Mouse (Mus musculus): ENCODE measurements around the gene Bcorl1. TPM values are rescaled to one million over a fixed set of nuclear protein-coding genes. Genes with fewer than 3 reads are reported as not detected.

Gene Bcorl1
- polyA plus RNA-seq, 2 experiments, result 2.1 to 3.5 TPM

DNA sequence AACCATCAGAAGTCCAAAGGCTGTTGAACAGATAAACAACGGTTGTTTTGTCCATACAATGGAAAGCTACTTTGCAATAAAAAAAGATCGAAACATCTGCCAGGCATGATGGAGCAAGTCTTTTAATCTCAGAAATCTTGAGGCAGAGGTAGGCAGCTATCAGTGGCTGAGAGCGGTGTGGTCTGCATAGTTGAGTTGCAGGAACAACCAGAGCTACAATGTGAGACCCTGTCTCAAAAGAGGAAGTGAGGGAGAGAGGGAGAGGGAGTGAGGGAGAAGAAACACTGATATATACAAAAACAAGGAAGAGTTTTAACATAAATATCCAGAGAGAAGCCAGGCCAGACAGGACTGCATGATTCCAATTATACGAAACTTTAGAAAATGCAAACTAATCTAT, 103.5 kb downstream of the Bcorl1 start:
- Histone ChIP-seq H3K27me3 (ENCODE audit: control insufficient read depth, insufficient read depth, low read length) (no peaks in the 10 kb centered on the region), H3K27ac (no peak overlapping the region), H3K9ac (replicated peaks) (no peak overlapping the region), H3K36me3 (replicated peaks; ENCODE audit: control insufficient read depth, insufficient read depth, low read depth) (no peaks in the 10 kb centered on the region), H3K9me3 (ENCODE audit: control insufficient read depth, low read length) (no peaks in the 10 kb centered on the region), H3K4me3 (ENCODE audit: insufficient read depth in 1 of 2, low read depth in 2 of 2, low read length in 2 of 2) (no peak overlapping the region), H3K4me1 (replicated peaks; ENCODE audit: control insufficient read depth in 2 of 2, insufficient read depth in 2 of 2, low read length in 1 of 2) (peaks cover 0 to 4% of the 10 kb centered on the region in 2 experiments; a peak in 1 of 4 replicates), H3K4me2 (ENCODE audit: low read depth) (no peak overlapping the region)
- DNase-seq (ENCODE audit: low read depth in 3 of 3, low spot score in 3 of 3) (no peak), ATAC-seq (ENCODE audit: insufficient read depth) (no peak)
- no peak for TF ChIP-seq CTCF (IDR thresholded peaks at IDR 0.05; ENCODE audit: low read depth)
- TF ChIP-seq EP300 (IDR thresholded peaks at IDR 0.05; ENCODE audit: low read depth), result no peak
- 40% methylated on average over 4 of the region's 4 CpGs for WGBS (ENCODE audit: insufficient replicate concordance)

- no peak for TF ChIP-seq CTCF (IDR thresholded peaks at IDR 0.05; ENCODE audit: low read depth)
- TF ChIP-seq EP300 (IDR thresholded peaks at IDR 0.05; ENCODE audit: low read depth), result no peak
- no peak overlapping the region for H3K4me2 ChIP-seq (ENCODE audit: low read depth)
- H3K36me3 ChIP-seq (replicated peaks; ENCODE audit: control insufficient read depth, insufficient read depth, low read depth), result no peaks in the 10 kb centered on the region
- no peak for ATAC-seq (ENCODE audit: insufficient read depth)
- no peak overlapping the region for H3K4me3 ChIP-seq (ENCODE audit: insufficient read depth in 1 of 2, low read depth in 2 of 2, low read length in 2 of 2)
- DNase-seq (ENCODE audit: low read depth in 3 of 3, low spot score in 3 of 3), result no peak
- peaks cover 0 to 9% of the 10 kb centered on the region in 2 experiments; a peak in 2 of 4 replicates for H3K4me1 ChIP-seq (replicated peaks; ENCODE audit: control insufficient read depth in 2 of 2, insufficient read depth in 2 of 2, low read length in 1 of 2)
- no peak overlapping the region for H3K27ac ChIP-seq
- 50% methylated on average over 10 of the region's 10 CpGs for WGBS (ENCODE audit: insufficient replicate concordance)
- H3K27me3 ChIP-seq (ENCODE audit: control insufficient read depth, insufficient read depth, low read length), result no peaks in the 10 kb centered on the region
- H3K9me3 ChIP-seq (ENCODE audit: control insufficient read depth, low read length), result no peaks in the 10 kb centered on the region
- H3K9ac ChIP-seq (replicated peaks), result no peak overlapping the region
Observed at GRCm38 (mm10) chrX:48449646-48450045, 108.5 kb downstream of the Bcorl1 start.

DNA sequence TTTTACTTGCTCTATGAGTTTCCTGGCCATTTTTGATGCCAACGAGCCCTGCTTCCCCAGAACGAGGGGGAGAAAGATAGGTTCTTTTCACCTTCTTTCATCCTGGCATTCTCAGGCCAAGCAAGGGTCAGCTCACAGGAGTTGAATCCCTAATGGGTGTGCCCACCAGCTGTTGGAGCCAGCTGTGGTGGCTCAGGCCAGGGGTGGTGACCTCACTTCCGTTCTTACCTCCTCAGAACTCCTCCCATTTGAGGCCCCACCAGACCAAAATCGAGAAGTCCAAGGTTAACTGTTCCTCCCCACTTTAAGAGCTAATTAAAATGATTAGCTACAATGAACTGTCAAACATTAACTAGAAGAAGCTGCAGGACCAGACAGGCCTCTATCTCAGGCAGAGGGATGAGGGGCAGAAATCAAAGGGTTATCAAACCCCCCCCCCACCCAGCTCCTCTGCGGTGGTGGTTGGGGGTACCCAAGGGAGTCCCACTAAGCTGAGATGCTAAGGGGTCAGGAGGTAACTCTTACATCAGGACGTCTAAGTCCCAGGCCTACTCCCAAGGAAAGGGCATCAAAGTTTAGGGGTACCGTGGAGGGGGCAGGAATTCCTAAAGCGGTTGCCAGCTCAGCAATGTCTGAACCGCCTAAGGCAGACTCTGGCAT, 111.2 kb downstream of the Bcorl1 start:
- H3K4me1 ChIP-seq (replicated peaks; ENCODE audit: control insufficient read depth in 2 of 2, insufficient read depth in 2 of 2, low read length in 1 of 2), result peaks cover 0 to 9% of the 10 kb centered on the region in 2 experiments; a peak in 3 of 4 replicates
- H3K9ac ChIP-seq (replicated peaks), result peak overlapping the region; percentile 61
- ATAC-seq (ENCODE audit: insufficient read depth) (no peak), DNase-seq (ENCODE audit: low read depth in 3 of 3, low spot score in 3 of 3) (peak in 1 of 3 experiments; percentile 34)
- no peak overlapping the region for H3K27ac ChIP-seq
- 13% methylated on average over 9 of the region's 9 CpGs for WGBS (ENCODE audit: insufficient replicate concordance)
- H3K4me3 ChIP-seq (ENCODE audit: insufficient read depth in 1 of 2, low read depth in 2 of 2, low read length in 2 of 2), result peak overlapping the region; percentile 63 to 67
- H3K4me2 ChIP-seq (ENCODE audit: low read depth), result peak overlapping the region; percentile 73
- TF ChIP-seq EP300 (IDR thresholded peaks at IDR 0.05; ENCODE audit: low read depth) (no peak), CTCF (IDR thresholded peaks at IDR 0.05; ENCODE audit: low read depth) (no peak)
- no peaks in the 10 kb centered on the region for H3K9me3 ChIP-seq (ENCODE audit: control insufficient read depth, low read length)
- H3K27me3 ChIP-seq (ENCODE audit: control insufficient read depth, insufficient read depth, low read length), result no peaks in the 10 kb centered on the region
- H3K36me3 ChIP-seq (replicated peaks; ENCODE audit: control insufficient read depth, insufficient read depth, low read depth), result no peaks in the 10 kb centered on the region

- ATAC-seq (ENCODE audit: insufficient read depth), result peak; percentile 30; the same call in 1 of the 2 replicates
- 14% methylated on average over 48 of the region's 71 CpGs for WGBS (ENCODE audit: insufficient replicate concordance)
- H3K4me2 ChIP-seq (ENCODE audit: low read depth), result peak overlapping the region; percentile 73
- TF ChIP-seq EP300 (IDR thresholded peaks at IDR 0.05; ENCODE audit: low read depth) (no peak), CTCF (IDR thresholded peaks at IDR 0.05; ENCODE audit: low read depth) (no peak)
- H3K4me3 ChIP-seq (ENCODE audit: insufficient read depth in 1 of 2, low read depth in 2 of 2, low read length in 2 of 2), result peak overlapping the region; percentile 63 to 67
- H3K27ac ChIP-seq, result no peak overlapping the region
- peak overlapping the region; percentile 61 for H3K9ac ChIP-seq (replicated peaks)
- H3K4me1 ChIP-seq (replicated peaks; ENCODE audit: control insufficient read depth in 2 of 2, insufficient read depth in 2 of 2, low read length in 1 of 2), result peaks cover 0 to 9% of the 10 kb centered on the region in 2 experiments; a peak in 3 of 4 replicates
- H3K36me3 ChIP-seq (replicated peaks; ENCODE audit: control insufficient read depth, insufficient read depth, low read depth), result no peaks in the 10 kb centered on the region
- DNase-seq (ENCODE audit: low read depth in 3 of 3, low spot score in 3 of 3), result no peak
- H3K27me3 ChIP-seq (ENCODE audit: control insufficient read depth, insufficient read depth, low read length), result no peaks in the 10 kb centered on the region
- H3K9me3 ChIP-seq (ENCODE audit: control insufficient read depth, low read length), result no peaks in the 10 kb centered on the region
Observed at GRCm38 (mm10) chrX:48452931-48453673, 111.9 kb downstream of the Bcorl1 start.

All from liver, embryonic 14.5 days (tissue).